Mouse (Mus musculus) kidney, postnatal 0 days (tissue): Measurements from ENCODE around the gene Kremen2. TPM values are rescaled to one million over a fixed set of nuclear protein-coding genes. Genes with fewer than 3 reads are reported as not detected.
"Not testable (repeated sequence)": the region's sequence is repeated elsewhere in the genome, so short reads cannot be mapped to it uniquely, and the experiment has no call there.

ENCODE experiments used
- ATAC-seq: fragments of 200-750 bp; cut with Nextera tagmentation; replicated peaks from 2 replicates; pipeline ENCODE4 v1.8.0; 2017; ENCODE audit warnings: low read depth, moderate number of reproducible peaks, moderate TSS enrichment, moderate library complexity; ENCODE audit not compliant: low FRiP score
- DNase-seq: peaks from one replicate; pipeline ENCODE4 v3.0.0-alpha.2; 2016; ENCODE audit warnings: low spot score
- H3K27ac ChIP-seq: fragments of 300-500 bp; sonication (generic); 2 replicates; pipeline ENCODE4 v1.5.1; 2014; ENCODE audit warnings: mild to moderate bottlenecking
- H3K27me3 ChIP-seq: fragments of 300-500 bp; sonication (generic); 2 replicates; pipeline ENCODE4 v1.6.1; 2014; ENCODE audit warnings: low read length, mixed read lengths; ENCODE audit not compliant: insufficient read depth
- H3K36me3 ChIP-seq: fragments of 300-500 bp; sonication (generic); 2 replicates; pipeline ENCODE4 v1.6.1; 2014; ENCODE audit warnings: low read length, mixed read lengths; ENCODE audit not compliant: insufficient read depth
- H3K4me1 ChIP-seq: fragments of 300-500 bp; sonication (generic); replicated peaks from 2 replicates; pipeline ENCODE4 v1.6.1; 2014; ENCODE audit warnings: antibody characterized with exemption, low read length, mixed read lengths; ENCODE audit not compliant: insufficient read depth
- H3K4me2 ChIP-seq: fragments of 300-500 bp; sonication (generic); 2 replicates; pipeline ENCODE4 v1.6.1; 2014; ENCODE audit warnings: mild to moderate bottlenecking, low read length, moderate library complexity, mixed read lengths
- H3K4me3 ChIP-seq: fragments of 300-500 bp; sonication (generic); replicated peaks from 2 replicates; pipeline ENCODE4 v1.5.1; 2014; ENCODE audit warnings: low read depth, low read length
- H3K9ac ChIP-seq: fragments of 300-500 bp; sonication (generic); 2 replicates; pipeline ENCODE4 v1.6.1; 2014; ENCODE audit warnings: low read depth, low read length
- H3K9me3 ChIP-seq: fragments of 300-500 bp; sonication (generic); replicated peaks from 2 replicates; pipeline ENCODE4 v1.6.1; 2016; ENCODE audit warnings: low read length, inconsistent platforms, mixed read lengths
- CTCF ChIP-seq: IDR thresholded peaks from 2 replicates; pipeline ENCODE4 v1.5.1; 2016; ENCODE audit warnings: antibody characterized with exemption, low read depth, mild to moderate bottlenecking, moderate library complexity
- WGBS: fragments of 180-500 bp; shearing (Covaris S2); extraction: QIAGEN DNeasy Blood & Tissue Kit; methylation state at CpG from one replicate; pipeline ENCODE4 v1.1.7; 2014; 5-methylcytosine and 5-hydroxymethylcytosine counted together
- polyA plus RNA-seq: library from polyadenylated mRNA; unstranded; fragments of >200 nt; fragmentation: Nextera tagmentation; extraction: Ambion mirVana; gene quantifications from 2 replicates; pipeline ENCODE4 v1.2.1, GENCODE M21; 2015

Gene Kremen2
- polyA plus RNA-seq, 1 experiment from 2014 or later, result 0.29 TPM

DNA sequence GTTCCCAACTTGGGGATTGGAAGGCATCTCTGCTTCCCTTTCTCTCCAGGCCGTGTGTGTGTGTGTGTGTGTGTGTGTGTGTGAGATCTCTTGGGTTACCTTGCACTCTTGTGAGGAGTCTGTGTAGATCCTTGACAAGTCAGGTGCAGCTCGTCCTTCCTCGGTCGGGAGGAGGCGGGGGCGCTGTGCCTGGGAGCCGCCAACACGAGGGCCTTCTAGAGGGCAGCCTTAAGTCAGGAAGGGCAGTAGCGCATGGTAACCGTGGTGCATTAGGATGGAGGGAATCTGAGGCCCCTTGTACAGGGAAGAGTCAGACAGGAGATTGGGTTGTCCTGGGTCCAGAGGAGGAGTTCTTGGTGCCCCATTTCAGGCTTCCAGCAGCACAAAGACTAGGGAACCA is 30.6 kb upstream of the Kremen2 start:
- Histone ChIP-seq H3K4me3 (no peak overlapping the region), H3K9ac (no peak overlapping the region), H3K4me2 (no peak overlapping the region), H3K36me3 (no peaks in the 10 kb centered on the region), H3K4me1 (no peaks in the 10 kb centered on the region), H3K9me3 (no peaks in the 10 kb centered on the region), H3K27ac (no peak overlapping the region), H3K27me3 (no peaks in the 10 kb centered on the region)
- no peak for ATAC-seq
- no peak for TF ChIP-seq CTCF
- 69% methylated on average over 10 of the region's 10 CpGs for WGBS
- no peak for DNase-seq

DNA sequence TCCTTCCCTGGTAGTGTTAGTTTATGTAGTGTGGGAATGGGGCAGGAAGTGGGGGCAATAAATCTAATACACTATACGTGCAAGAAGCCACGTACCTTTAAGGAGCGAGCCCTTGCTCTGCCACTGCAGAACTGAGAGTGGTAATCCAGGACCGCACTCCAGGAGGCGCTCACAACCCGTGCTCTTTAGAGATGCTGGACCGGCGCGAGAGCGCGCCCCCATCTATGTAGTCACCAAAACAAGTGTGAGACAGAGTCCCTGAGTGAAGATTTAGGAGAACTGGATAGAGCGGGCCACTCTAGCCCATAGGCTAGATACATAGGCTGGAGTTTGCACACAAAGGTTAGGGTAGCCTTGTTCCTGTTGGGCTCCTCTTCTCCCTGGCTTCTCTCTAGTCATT is 28.5 kb upstream of the Kremen2 start:
- H3K4me1 ChIP-seq, result no peaks in the 10 kb centered on the region
- no peaks in the 10 kb centered on the region for H3K9me3 ChIP-seq
- no peak overlapping the region for H3K4me3 ChIP-seq
- peak; percentile 89 for TF ChIP-seq CTCF
- ATAC-seq (peak; percentile 66), DNase-seq (peak; percentile 91)
- no peak overlapping the region for H3K9ac ChIP-seq
- H3K27me3 ChIP-seq, result no peaks in the 10 kb centered on the region
- WGBS, result 1% methylated on average over 12 of the region's 12 CpGs
- H3K4me2 ChIP-seq, result no peak overlapping the region
- no peaks in the 10 kb centered on the region for H3K36me3 ChIP-seq
- H3K27ac ChIP-seq, result no peak overlapping the region

DNA sequence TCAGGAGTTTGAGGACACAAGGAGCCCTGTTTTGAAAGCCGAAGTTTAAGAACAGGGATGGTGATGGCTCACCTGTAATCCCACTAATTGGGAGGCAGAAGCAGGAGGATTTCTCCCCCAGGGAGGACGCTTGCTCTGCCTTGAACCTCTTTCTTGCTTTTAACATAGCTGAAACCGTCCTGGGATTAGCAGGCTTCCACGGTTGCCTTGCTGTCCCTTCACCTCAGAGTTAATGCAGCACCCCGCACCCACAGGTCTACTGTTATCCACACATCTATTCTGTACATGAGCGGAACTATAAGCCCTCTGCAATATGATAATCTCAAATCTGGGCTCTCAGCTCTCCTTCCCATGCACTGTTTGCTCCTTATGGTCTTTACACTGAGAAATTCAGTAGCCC is 28.0 kb upstream of the Kremen2 start:
- 74% methylated on average over 6 of the region's 6 CpGs for WGBS
- Histone ChIP-seq H3K27ac (no peak overlapping the region), H3K27me3 (no peaks in the 10 kb centered on the region), H3K4me3 (no peak overlapping the region), H3K9ac (no peak overlapping the region), H3K36me3 (no peaks in the 10 kb centered on the region; the same call in 1 of the 2 replicates), H3K4me2 (no peak overlapping the region), H3K4me1 (no peaks in the 10 kb centered on the region), H3K9me3 (no peaks in the 10 kb centered on the region)
- ATAC-seq (no peak), DNase-seq (no peak)
- TF ChIP-seq CTCF, result no peak

DNA sequence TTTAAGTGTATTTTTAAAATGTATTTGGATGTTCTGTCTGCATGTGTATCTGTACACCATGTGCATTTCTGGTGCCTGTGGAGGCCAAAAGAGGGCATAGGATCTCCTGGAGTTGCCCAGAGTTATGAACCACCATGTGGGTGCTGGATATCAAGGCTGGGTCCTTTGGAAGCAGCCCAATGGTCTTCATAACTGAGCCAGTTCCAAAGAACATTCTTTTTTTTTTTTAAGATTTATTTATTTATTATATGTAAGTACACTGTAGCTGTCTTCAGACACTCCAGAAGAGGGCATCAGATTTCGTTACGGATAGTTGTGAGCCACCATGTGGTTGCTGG is 26.6 kb upstream of the Kremen2 start:
- H3K4me3 ChIP-seq, H3K36me3 ChIP-seq, H3K27ac ChIP-seq, H3K9me3 ChIP-seq, DNase-seq, H3K27me3 ChIP-seq, H3K4me1 ChIP-seq, H3K9ac ChIP-seq, ATAC-seq, H3K4me2 ChIP-seq: not testable (repeated sequence)
- 80% methylated on average over 2 of the region's 2 CpGs for WGBS

DNA sequence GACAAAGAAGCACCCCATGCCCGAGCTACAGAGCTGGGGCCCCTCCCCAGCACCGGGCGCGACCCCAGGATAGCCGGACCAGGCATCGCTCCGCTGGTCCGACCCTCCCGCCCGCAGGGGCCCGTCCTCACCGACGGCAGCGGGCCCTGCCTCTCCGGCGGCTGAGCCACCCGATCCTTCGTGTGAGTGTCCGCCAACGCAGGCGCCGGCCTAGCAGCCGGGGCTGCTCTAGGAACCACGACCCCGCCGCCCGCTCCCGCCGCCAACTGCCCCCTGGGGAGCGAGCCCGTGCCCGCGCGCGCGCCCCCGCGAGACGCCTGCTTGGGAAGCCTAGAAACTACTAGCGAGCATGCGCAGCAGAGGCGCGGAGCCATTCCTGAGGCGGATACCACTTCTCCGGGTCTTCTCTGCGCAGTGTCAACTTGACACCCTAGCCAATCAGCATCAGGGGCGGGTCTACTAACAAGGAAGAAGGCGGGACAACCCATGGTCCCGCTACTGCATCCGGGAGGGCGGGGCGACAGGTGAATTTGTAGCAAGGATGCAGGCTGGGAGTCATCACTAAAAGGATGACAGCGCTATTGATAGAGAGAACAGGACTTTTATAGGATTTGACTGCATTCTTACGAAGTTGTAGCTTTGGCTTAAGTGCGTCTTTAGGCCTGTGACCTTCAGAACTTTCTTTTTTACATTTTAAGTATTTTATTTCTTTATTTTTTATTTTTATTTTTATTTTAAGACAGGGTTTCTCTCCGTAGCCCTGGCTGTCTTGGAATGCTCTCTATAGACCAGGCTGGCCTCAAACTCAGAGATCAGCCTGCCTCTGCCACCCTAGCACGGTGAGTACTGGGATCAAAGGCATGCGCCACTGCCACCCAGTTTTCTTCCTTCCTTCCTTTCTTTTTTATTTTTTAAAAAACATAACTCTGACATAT is 25.9 kb upstream of the Kremen2 start, which contains the start of gene Flywch1:
Gene Flywch1 (minus strand): TSS at position 319 of the 935 bp plus-strand sequence.
- WGBS, result 3% methylated on average over 51 of the region's 58 CpGs
- H3K4me3 ChIP-seq, result peak within 1 kb of the TSS; percentile 79
- H3K4me1 ChIP-seq, result no peaks in the 10 kb centered on the region
- DNase-seq, result peak; percentile 99
- H3K36me3 ChIP-seq, result no peaks in the 10 kb centered on the region; the same call in 1 of the 2 replicates
- H3K27ac ChIP-seq, result peak within 1 kb of the TSS; percentile 81
- no peaks in the 10 kb centered on the region for H3K27me3 ChIP-seq
- ATAC-seq, result peak; percentile 98
- TF ChIP-seq CTCF, result no peak; the same call in 1 of the 2 replicates
- H3K9ac ChIP-seq, result peak within 1 kb of the TSS; percentile 89
- no peaks in the 10 kb centered on the region for H3K9me3 ChIP-seq
- peak within 1 kb of the TSS; percentile 81 for H3K4me2 ChIP-seq

DNA sequence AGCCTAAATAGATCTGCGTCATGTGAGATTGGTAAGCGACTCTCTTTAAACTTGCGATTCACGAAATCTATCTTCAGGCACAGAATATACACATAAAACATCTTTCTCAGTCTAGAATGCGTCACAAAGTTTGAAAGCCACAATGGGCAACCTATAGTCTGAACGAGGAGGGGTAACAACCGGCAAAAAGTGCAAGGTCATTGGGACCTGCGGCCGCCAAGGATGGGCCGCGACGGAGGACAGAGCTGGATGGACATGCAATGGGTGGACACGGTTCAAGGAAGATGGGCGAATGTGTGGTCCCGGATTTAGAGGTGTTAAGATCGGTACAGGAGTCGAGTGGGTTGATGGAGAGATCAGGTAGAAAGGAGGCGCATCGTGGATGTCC is 25.3 kb upstream of the Kremen2 start:
- Histone ChIP-seq H3K27ac (peak overlapping the region; percentile 81), H3K4me2 (peak overlapping the region; percentile 81), H3K4me1 (no peaks in the 10 kb centered on the region), H3K9me3 (no peaks in the 10 kb centered on the region), H3K9ac (peak overlapping the region; percentile 89), H3K4me3 (peak overlapping the region; percentile 79), H3K27me3 (no peaks in the 10 kb centered on the region), H3K36me3 (no peaks in the 10 kb centered on the region; the same call in 1 of the 2 replicates)
- 1% methylated on average over 19 of the region's 19 CpGs for WGBS
- ATAC-seq, result peak; percentile 37
- TF ChIP-seq CTCF, result no peak
- peak; percentile 57 for DNase-seq
